Mouse (Mus musculus) retina, postnatal 1 day (tissue): ENCODE measurements around the gene Mgme1.

Experiments
- DNase-seq: peaks from one replicate; pipeline ENCODE4 v3.0.0-alpha.2; 2012

Mgme1 gene

DNA sequence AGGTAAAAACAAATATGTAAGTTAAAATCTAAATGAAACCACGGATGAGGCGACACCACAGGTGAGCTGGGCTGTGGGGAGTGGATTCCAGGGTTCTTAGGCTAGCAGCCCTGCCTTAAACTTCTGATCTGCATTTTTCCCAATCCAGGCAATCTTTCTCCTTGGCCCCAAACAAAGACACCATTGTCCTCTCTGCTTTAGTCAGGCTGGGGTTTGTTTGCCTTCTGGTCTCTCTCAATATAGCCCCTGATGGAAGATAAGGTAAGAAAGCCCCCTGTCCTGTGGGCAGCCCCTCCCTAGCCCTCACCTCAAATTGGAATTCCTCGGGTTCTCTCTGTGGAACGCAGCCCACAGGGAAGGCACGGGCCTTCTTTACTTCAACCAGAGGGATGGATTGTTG, 39.8 kb downstream of the Mgme1 start:
- DNase-seq, result no peak

DNA sequence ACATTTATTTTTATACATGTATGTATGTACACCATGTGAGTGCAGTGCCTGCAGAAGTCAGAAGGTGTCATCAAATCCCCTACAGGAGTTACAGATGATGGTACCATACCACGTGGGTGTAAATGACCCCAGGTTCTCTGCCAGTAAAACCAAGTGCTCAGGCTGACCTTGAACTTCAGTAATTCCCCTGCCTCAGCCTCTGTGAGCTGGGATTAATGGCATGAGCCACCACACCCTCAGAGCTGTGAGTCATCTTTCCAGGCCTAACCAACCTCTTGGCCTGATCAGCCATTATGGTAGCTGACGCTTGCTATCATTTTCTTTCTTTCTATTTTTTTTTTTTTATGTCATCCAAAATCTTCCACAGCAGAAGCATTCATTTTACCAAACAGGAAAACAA, 40.9 kb downstream of the Mgme1 start:
- no peak for DNase-seq

DNA sequence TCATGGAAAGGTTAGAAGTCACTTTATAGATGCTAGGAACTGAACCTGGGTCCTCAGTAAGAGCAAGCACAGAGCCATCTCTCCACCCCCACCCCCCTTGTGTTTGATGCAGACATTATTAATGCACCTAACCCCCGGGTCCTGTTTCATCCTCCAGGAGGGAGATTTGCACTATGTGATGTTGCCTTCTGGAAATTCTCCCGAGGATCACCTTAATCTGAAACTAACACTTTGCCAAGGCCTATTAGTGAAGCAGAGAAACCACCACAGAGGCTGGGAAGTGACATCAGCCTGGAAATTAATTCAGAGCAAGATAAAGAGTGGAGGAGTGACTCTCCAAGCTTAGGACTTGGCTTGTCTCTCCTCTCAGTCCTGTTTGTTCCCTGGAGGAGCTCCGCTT, 53.8 kb downstream of the Mgme1 start:
- DNase-seq, result no peak

DNA sequence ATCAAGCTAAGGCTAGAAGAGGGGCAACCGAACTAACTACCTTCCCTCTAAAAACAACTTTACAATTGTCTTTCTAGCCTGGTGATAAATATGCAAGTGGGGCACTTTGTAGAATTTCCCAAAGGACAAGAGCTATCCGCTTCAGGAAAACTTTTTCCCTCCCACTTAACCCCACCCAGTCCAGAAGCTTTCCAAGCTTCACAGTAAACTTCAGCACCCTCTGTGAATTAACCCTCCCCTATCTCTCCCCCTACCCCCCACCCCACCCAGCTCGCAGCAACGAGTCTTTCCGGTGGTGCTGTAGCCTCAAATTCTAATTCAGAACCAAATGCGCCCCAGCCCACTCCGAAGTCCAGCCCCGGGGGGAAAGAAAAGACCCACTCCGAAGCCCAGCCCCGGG, 59.0 kb downstream of the Mgme1 start:
- no peak for DNase-seq

DNA sequence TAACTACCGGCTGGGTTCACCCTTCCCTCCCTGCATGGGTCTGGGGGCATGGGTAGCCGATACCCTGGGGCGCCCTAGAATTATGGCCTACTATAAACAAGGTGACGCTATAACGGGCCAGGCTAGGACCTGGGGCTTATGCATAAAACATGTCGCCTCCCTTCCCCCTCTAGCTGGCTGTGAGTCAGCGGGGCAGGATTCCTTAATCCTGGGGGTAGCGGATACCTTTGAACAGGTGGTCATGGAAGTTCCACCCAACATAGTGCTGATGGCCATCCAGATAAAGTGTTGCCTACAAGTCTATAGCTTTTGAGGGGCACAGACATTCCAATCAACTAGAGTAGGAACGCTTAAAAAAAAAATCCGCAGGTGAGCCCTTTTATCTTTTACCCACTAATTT, 59.5 kb downstream of the Mgme1 start:
- no peak for DNase-seq

DNA sequence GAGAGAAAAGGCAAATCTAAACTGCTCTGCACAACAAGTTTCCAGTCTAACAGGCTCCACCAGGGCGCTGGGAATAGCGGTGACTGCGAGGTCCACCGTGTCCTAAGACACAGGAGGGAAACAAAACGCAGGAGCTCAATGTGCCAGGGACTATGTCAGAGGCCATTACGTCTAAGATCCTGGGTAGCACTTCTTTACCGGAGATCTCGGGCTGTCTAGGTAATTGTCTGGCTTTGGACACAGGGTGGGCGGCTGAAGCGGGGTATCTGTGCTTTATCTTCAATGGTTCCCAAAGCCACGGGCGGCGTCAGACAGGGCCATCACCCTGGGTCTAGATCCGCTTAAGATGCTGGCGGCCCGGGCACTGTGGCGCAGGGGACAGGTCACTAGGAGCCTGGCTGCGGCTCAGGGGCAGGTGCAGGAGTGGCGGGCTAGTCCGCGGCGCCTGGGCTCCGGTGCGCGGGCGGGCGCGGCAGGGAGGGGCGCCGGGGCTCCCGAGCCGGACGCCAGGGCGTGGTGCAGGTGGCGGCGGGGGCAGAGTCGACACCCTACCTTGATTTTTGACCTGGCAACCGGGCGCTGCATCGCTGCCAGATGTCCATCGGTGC, 60.0 kb downstream of the Mgme1 start:
- DNase-seq, result peak; percentile 35
